Comparison of ENCODE assay signal across 8 mouse cellular contexts in the genomic region with DNA sequence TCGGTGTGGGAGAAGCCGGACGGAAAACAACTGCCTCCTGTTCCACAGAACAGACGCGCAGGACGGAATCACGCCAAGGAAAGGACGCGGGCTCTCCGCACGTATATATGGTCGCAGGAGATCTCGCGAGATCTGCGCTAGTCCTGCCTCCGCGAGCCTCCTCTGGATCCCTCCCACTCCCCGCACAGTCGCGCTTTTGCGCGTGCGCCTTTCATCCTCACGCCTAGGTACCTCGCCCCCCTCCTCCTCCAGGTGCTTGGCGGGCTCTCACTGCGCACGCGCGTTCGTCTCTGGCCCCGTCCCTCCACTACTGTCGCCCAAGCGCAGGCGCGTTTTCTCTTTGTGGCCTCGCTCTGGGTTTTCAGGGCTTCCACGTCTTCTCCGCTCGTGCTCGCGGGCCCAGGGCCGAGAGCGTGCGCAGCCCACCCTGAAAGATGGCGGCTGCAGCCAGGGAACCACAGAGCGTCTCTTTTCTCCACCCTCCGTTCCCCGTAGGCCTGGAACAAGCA. TPM values are rescaled to one million over a fixed set of nuclear protein-coding genes. Genes with fewer than 3 reads are reported as not detected.
DNase-seq lines count a peak whose midpoint lies in the region; ATAC-seq and TF ChIP-seq lines count a peak whose summit lies in the region.

TSS of gene Npm1 (minus strand) at position 209 of the 509 bp plus-strand sequence.

- H3K4me3 ChIP-seq in E14TG2a.4 (replicated peaks; ENCODE audit: low read length) = peak within 1 kb of the TSS; percentile 99
- peak within 1 kb of the TSS; percentile 96 for H3K4me3 ChIP-seq in forebrain, embryonic 12.5 days (replicated peaks)
- H3K4me3 ChIP-seq in heart, postnatal 0 days (ENCODE audit: low read depth, low read length) = peak within 1 kb of the TSS; percentile 93
- H3K4me3 ChIP-seq in liver, embryonic 16.5 days (ENCODE audit: low read depth, low read length) = peak within 1 kb of the TSS; percentile 93
- H3K4me3 ChIP-seq in neural tube, embryonic 13.5 days = peak within 1 kb of the TSS; percentile 75
- peak within 1 kb of the TSS; percentile 94 for H3K4me3 ChIP-seq in testis, adult 2 months (ENCODE audit: control insufficient read depth, low read depth, low read length)

- no peak for TF ChIP-seq CTCF in E14TG2a.4 (conservative IDR thresholded peaks at IDR 0.05; ENCODE audit: low read length)
- TF ChIP-seq CTCF in heart, postnatal 0 days (IDR thresholded peaks at IDR 0.05; ENCODE audit: low read depth) = no peak
- TF ChIP-seq CTCF in testis, adult 2 months (IDR thresholded peaks at IDR 0.05; ENCODE audit: control insufficient read depth, insufficient read depth, insufficient replicate concordance, low read depth, low read length) = no peak; the same call in 1 of the 2 replicates

- 0 out of 2 replicates have a peak, but pooled peaks cover 2% of the 10 kb centered on the region for H3K27me3 ChIP-seq in E14TG2a.4 (ENCODE audit: insufficient read depth, low read length)
- peaks cover 7% of the 10 kb centered on the region; the same call in 1 of the 2 replicates for H3K27me3 ChIP-seq in forebrain, embryonic 12.5 days
- no peaks in the 10 kb centered on the region for H3K27me3 ChIP-seq in heart, postnatal 0 days (ENCODE audit: control insufficient read depth, insufficient read depth, low read length)
- H3K27me3 ChIP-seq in liver, embryonic 16.5 days (ENCODE audit: control insufficient read depth, insufficient read depth, low read depth, low read length) = peaks cover 4% of the 10 kb centered on the region
- H3K27me3 ChIP-seq in neural tube, embryonic 13.5 days = peaks cover 5% of the 10 kb centered on the region; the same call in 1 of the 2 replicates
- H3K27me3 ChIP-seq in testis, adult 2 months (ENCODE audit: control insufficient read depth, insufficient read depth, low read length) = no peaks in the 10 kb centered on the region

- TF ChIP-seq EP300 in heart, postnatal 0 days (IDR thresholded peaks at IDR 0.05; ENCODE audit: low read depth) = peak; percentile 81; the same call in 1 of the 2 replicates

- WGBS in forebrain, embryonic 12.5 days = 3% methylated on average over 48 of the region's 49 CpGs
- 5% methylated on average over 47 of the region's 49 CpGs for WGBS in heart, postnatal 0 days
- 2% methylated on average over 48 of the region's 49 CpGs for WGBS in liver, embryonic 16.5 days (ENCODE audit: insufficient replicate concordance)
- 4% methylated on average over 49 of the region's 49 CpGs for WGBS in neural tube, embryonic 13.5 days

- peak within 1 kb of the TSS; percentile 97 for H3K9ac ChIP-seq in forebrain, embryonic 12.5 days
- peak within 1 kb of the TSS; percentile 92 for H3K9ac ChIP-seq in heart, postnatal 0 days (replicated peaks; ENCODE audit: low read depth, low read length)
- peak within 1 kb of the TSS; percentile 90 for H3K9ac ChIP-seq in liver, embryonic 16.5 days (ENCODE audit: low read depth, low read length)
- H3K9ac ChIP-seq in neural tube, embryonic 13.5 days = peak within 1 kb of the TSS; percentile 97

- H3K9me3 ChIP-seq in E14TG2a.4 (ENCODE audit: low read length) = no peaks in the 10 kb centered on the region
- no peaks in the 10 kb centered on the region for H3K9me3 ChIP-seq in forebrain, embryonic 12.5 days
- H3K9me3 ChIP-seq in heart, postnatal 0 days (replicated peaks; ENCODE audit: control insufficient read depth, low read length) = no peaks in the 10 kb centered on the region
- H3K9me3 ChIP-seq in liver, embryonic 16.5 days (replicated peaks; ENCODE audit: control insufficient read depth, low read length) = no peaks in the 10 kb centered on the region
- H3K9me3 ChIP-seq in neural tube, embryonic 13.5 days = no peaks in the 10 kb centered on the region

- peaks cover 35% of the 10 kb centered on the region for H3K4me1 ChIP-seq in E14TG2a.4 (replicated peaks; ENCODE audit: low read depth, low read length)
- H3K4me1 ChIP-seq in forebrain, embryonic 12.5 days = peaks cover 16% of the 10 kb centered on the region
- H3K4me1 ChIP-seq in heart, postnatal 0 days (ENCODE audit: control insufficient read depth, insufficient read depth) = peaks cover 10% of the 10 kb centered on the region
- H3K4me1 ChIP-seq in liver, embryonic 16.5 days (ENCODE audit: control insufficient read depth, low read depth, low read length) = peaks cover 4% of the 10 kb centered on the region; the same call in 1 of the 2 replicates
- H3K4me1 ChIP-seq in neural tube, embryonic 13.5 days (replicated peaks) = peaks cover 24% of the 10 kb centered on the region
- no peaks in the 10 kb centered on the region for H3K4me1 ChIP-seq in testis, adult 2 months (ENCODE audit: control insufficient read depth, insufficient read depth, low read length)

- H3K4me2 ChIP-seq in forebrain, embryonic 12.5 days = peak within 1 kb of the TSS; percentile 83
- H3K4me2 ChIP-seq in heart, postnatal 0 days (ENCODE audit: low read depth, low read length) = peak within 1 kb of the TSS; percentile 78
- peak within 1 kb of the TSS; percentile 76 for H3K4me2 ChIP-seq in liver, embryonic 16.5 days (ENCODE audit: low read depth, low read length)
- H3K4me2 ChIP-seq in neural tube, embryonic 13.5 days = peak within 1 kb of the TSS; percentile 97

- ATAC-seq in forebrain, embryonic 12.5 days (ENCODE audit: low FRiP score) = peak; percentile 96
- peak; percentile 97 for ATAC-seq in heart, postnatal 0 days (ENCODE audit: insufficient read depth, low read depth)
- ATAC-seq in liver, embryonic 16.5 days (ENCODE audit: low read depth) = peak; percentile 97
- ATAC-seq in neural tube, embryonic 13.5 days (ENCODE audit: low read depth) = peak; percentile 97

- TF ChIP-seq POLR2A in testis, adult 2 months (IDR thresholded peaks at IDR 0.05; ENCODE audit: control insufficient read depth, low read depth, low read length) = peak; percentile 100

- H3K27ac ChIP-seq in forebrain, embryonic 12.5 days = peak within 1 kb of the TSS; percentile 96
- peak within 1 kb of the TSS; percentile 87 for H3K27ac ChIP-seq in heart, postnatal 0 days (ENCODE audit: low read depth)
- H3K27ac ChIP-seq in liver, embryonic 16.5 days (ENCODE audit: low read length) = peak within 1 kb of the TSS; percentile 79
- H3K27ac ChIP-seq in neural tube, embryonic 13.5 days (replicated peaks) = peak within 1 kb of the TSS; percentile 98
- H3K27ac ChIP-seq in testis, adult 2 months (ENCODE audit: control insufficient read depth, insufficient read depth, low read depth, low read length) = peak within 1 kb of the TSS; percentile 88

- peaks cover 44% of the 10 kb centered on the region for H3K36me3 ChIP-seq in E14TG2a.4 (ENCODE audit: insufficient read depth, low read length)
- H3K36me3 ChIP-seq in forebrain, embryonic 12.5 days (replicated peaks) = peaks cover 34% of the 10 kb centered on the region
- H3K36me3 ChIP-seq in heart, postnatal 0 days (replicated peaks; ENCODE audit: control insufficient read depth, insufficient read depth, low read length) = peaks cover 26% of the 10 kb centered on the region
- H3K36me3 ChIP-seq in liver, embryonic 16.5 days (ENCODE audit: control insufficient read depth, insufficient read depth) = peaks cover 15% of the 10 kb centered on the region
- peaks cover 26% of the 10 kb centered on the region for H3K36me3 ChIP-seq in neural tube, embryonic 13.5 days
- H3K36me3 ChIP-seq in testis, adult 2 months (ENCODE audit: control insufficient read depth, insufficient read depth, low read length) = no peaks in the 10 kb centered on the region

- DNase-seq in c-Kit-positive CD71-positive TER-119-positive erythroid progenitor cells, embryonic 14.5 days (ENCODE audit: low spot score) = peak; percentile 100
- DNase-seq in heart, postnatal 0 days (ENCODE audit: low spot score) = peak; percentile 100
- peak; percentile 99 to 100 for DNase-seq in kidney, postnatal 4 days

RNA-seq across cellular contexts. Expression of gene Npm1, which starts in this region (rescaled TPM):
- 790 and 820 TPM in 2 replicates for polyA plus RNA-seq in forebrain, embryonic 12.5 days (2016; fragmentation: Nextera tagmentation; extraction: Ambion mirVana)
- 156 and 179 TPM in 2 replicates for total RNA-seq in heart, postnatal 0 days (2014; rRNA removed; ENCODE audit: low replicate concordance)
- 254 and 259 TPM in 2 replicates for polyA plus RNA-seq in heart, postnatal 0 days (2015; fragmentation: Nextera tagmentation; extraction: Ambion mirVana)
- polyA plus RNA-seq in liver, embryonic 16.5 days (2015; fragmentation: Nextera tagmentation; extraction: Ambion mirVana) = 289 and 351 TPM in 2 replicates
- 495 and 526 TPM in 2 replicates for polyA plus RNA-seq in neural tube, embryonic 13.5 days (2015; fragmentation: Nextera tagmentation; extraction: Ambion mirVana)
- polyA plus RNA-seq in testis, adult 2 months (2012; rRNA removed) = 108 and 114 TPM in 2 replicates

Comparison
In these comparisons a context has a peak if more than half of its experiments do, and no peak if none do; other contexts are left out.
1. Peak in every context shown above with its lines: DNase-seq, ATAC-seq, H3K4me3 ChIP-seq and H3K27ac ChIP-seq.